Mouse (Mus musculus) cerebellum, adult 2 months (tissue): ENCODE data around the gene Lmx1a.

ENCODE experiments used
- CTCF ChIP-seq: fragments of 200-500 bp; IDR thresholded peaks from 2 replicates; pipeline ENCODE4 v1.5.1; 2011; ENCODE audit warnings: low read depth, mild to moderate bottlenecking, control low read depth, low read length, moderate library complexity, borderline replicate concordance; ENCODE audit not compliant: insufficient read depth
- POLR2A ChIP-seq: fragments of 200-500 bp; IDR thresholded peaks from 2 replicates; pipeline ENCODE4 v1.6.1; 2011; ENCODE audit warnings: low read length, control low read depth, borderline replicate concordance; ENCODE audit not compliant: insufficient read depth

GRCm38 (mm10) chr1:167888816-167889215 lies 199.8 kb downstream of the Lmx1a start:
- TF ChIP-seq POLR2A (no peak), CTCF (no peak)
